Mouse (Mus musculus): ENCODE data around the gene Pou4f1.

The Pou4f1 gene

GRCm38 (mm10) chr14:104457966-104458710, 9.7 kb downstream of the Pou4f1 start:
- in situ Hi-C loops (cut with MboI, MseI): loop anchor here (25.0 kb wide), 1 partner anchor 746 kb away; no protein-coding TSS in a partner anchor

GRCm38 (mm10) chr14:104456976-104457375, 10.8 kb downstream of the Pou4f1 start:
- in situ Hi-C loops (cut with MboI, MseI): loop anchor here (25.0 kb wide), 1 partner anchor 745 kb away; no protein-coding TSS in a partner anchor

GRCm38 (mm10) chr14:104453824-104454223, 14.0 kb downstream of the Pou4f1 start:
- in situ Hi-C loops (cut with MboI, MseI): loop anchor here (25.0 kb wide), 1 partner anchor 742 kb away; no protein-coding TSS in a partner anchor

- in situ Hi-C loops (cut with MboI, MseI): no loop called here
Measured at GRCm38 (mm10) chr14:104434293-104434692, 33.5 kb downstream of the Pou4f1 start.

- in situ Hi-C loops (cut with MboI, MseI): no loop called here
Measured at GRCm38 (mm10) chr14:104430819-104431218, 37.0 kb downstream of the Pou4f1 start.

GRCm38 (mm10) chr14:104423688-104424470, 43.9 kb downstream of the Pou4f1 start:
- in situ Hi-C loops (cut with MboI, MseI): loop anchor here (10.0 kb wide), 1 partner anchor 1931 kb away; no protein-coding TSS in a partner anchor
